Mouse (Mus musculus) midbrain, embryonic 15.5 days (tissue): ENCODE results near the gene Ubxn7. TPM values are rescaled to one million over a fixed set of nuclear protein-coding genes. Genes with fewer than 3 reads are reported as not detected.

Experiments
- ATAC-seq: fragments of 200-750 bp; cut with Nextera tagmentation; replicated peaks from 2 replicates; pipeline ENCODE4 v1.8.0; 2017; ENCODE audit warnings: moderate TSS enrichment
- H3K27ac ChIP-seq: fragments of 300-500 bp; sonication (generic); 2 replicates; pipeline ENCODE4 v1.5.1; 2015; ENCODE audit warnings: mild to moderate bottlenecking, inconsistent platforms
- H3K27me3 ChIP-seq: fragments of 300-500 bp; sonication (generic); replicated peaks from 2 replicates; pipeline ENCODE4 v1.6.1; 2015; ENCODE audit warnings: inconsistent platforms
- H3K36me3 ChIP-seq: fragments of 300-500 bp; sonication (generic); replicated peaks from 2 replicates; pipeline ENCODE4 v1.6.1; 2015; ENCODE audit warnings: inconsistent platforms
- H3K4me1 ChIP-seq: fragments of 300-500 bp; sonication (generic); 2 replicates; pipeline ENCODE4 v1.6.1; 2015; ENCODE audit warnings: inconsistent platforms
- H3K4me2 ChIP-seq: fragments of 300-500 bp; sonication (generic); 2 replicates; pipeline ENCODE4 v1.6.1; 2015; ENCODE audit warnings: inconsistent platforms, mild to moderate bottlenecking, moderate library complexity
- H3K4me3 ChIP-seq: fragments of 300-500 bp; sonication (generic); 2 replicates; pipeline ENCODE4 v1.5.1; 2015; ENCODE audit warnings: mild to moderate bottlenecking, inconsistent platforms
- H3K9ac ChIP-seq: fragments of 300-500 bp; sonication (generic); 2 replicates; pipeline ENCODE4 v1.6.1; 2015; ENCODE audit warnings: mild to moderate bottlenecking, inconsistent platforms
- H3K9me3 ChIP-seq: fragments of 300-500 bp; sonication (generic); 2 replicates; pipeline ENCODE4 v1.6.1; 2016; ENCODE audit warnings: inconsistent platforms
- WGBS: fragments of 180-500 bp; shearing (Covaris S2); methylation state at CpG from one replicate; pipeline ENCODE4 v1.1.7; 2015; ENCODE audit warnings: mixed read lengths; 5-methylcytosine and 5-hydroxymethylcytosine counted together
- polyA plus RNA-seq: library from polyadenylated mRNA; unstranded; fragments of >200 nt; fragmentation: Nextera tagmentation; extraction: Ambion mirVana; gene quantifications from 2 replicates; pipeline ENCODE4 v1.2.1, GENCODE M21; 2015

The Ubxn7 gene
- polyA plus RNA-seq, 1 experiment from 2014 or later = 22.0 TPM

DNA sequence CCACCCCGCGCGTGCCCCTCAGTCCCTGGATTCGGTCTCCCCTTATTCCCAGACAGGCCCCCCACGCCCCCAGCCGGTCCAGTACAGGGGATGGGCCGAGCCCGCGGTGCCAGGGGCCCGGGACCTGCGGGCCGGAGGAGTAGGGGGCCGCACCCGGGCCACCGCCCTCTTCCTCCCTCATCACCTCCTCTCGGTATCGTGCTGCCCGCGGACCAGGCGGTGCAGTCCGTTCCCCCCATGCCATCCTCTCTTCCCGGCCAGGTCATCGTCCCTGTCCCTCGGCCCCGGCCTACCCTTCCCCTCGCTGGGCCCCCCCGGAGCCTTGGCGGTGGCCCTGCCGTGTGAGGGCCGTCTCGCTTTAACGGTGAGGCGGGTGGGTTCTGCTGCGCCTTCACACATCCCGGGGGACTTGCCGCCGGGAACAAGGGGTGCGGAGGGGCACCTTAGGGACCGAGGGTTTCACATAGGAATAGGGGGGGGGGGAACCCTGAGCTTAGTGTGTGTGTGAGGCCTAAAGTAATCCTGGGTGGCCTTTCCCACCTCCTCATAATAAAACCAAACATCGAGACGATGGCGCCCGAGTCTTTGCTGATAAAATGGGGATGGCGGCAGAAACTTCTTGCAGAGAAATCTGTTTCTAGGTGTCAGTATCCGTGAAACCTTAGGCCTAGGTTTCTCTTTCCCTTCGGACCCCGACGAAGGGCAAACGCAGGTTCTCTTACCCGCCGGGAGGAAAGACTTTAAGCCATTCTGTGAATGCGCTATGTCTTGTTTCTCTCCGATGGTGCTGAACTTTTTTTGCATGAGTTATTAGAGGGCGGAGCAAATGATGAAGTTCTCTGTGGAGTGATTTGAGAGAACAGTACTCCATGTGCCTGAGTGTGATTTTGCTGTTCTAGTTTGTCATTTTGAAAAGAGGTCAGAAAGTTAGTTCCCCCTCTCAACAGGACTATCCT is 777 bp downstream of the Ubxn7 start:
- H3K36me3 ChIP-seq = no peaks in the 10 kb centered on the region
- no peaks in the 10 kb centered on the region for H3K27me3 ChIP-seq
- H3K9me3 ChIP-seq = no peaks in the 10 kb centered on the region
- under 1% methylated on average over 52 of the region's 54 CpGs for WGBS
- peaks cover 24% of the 10 kb centered on the region for H3K4me1 ChIP-seq
- peak overlapping the region; percentile 96 for H3K4me3 ChIP-seq
- peak overlapping the region; percentile 95 for H3K27ac ChIP-seq
- peak; percentile 76 for ATAC-seq
- H3K4me2 ChIP-seq = peak overlapping the region; percentile 66
- H3K9ac ChIP-seq = peak overlapping the region; percentile 95

GRCm38 (mm10) chr16:32335146-32335545 is 3.1 kb downstream of the Ubxn7 start:
- H3K4me2 ChIP-seq = no peak overlapping the region
- ATAC-seq = no peak
- 95% methylated on average over 5 of the region's 5 CpGs for WGBS
- no peak overlapping the region for H3K9ac ChIP-seq
- no peaks in the 10 kb centered on the region for H3K36me3 ChIP-seq
- H3K9me3 ChIP-seq = no peaks in the 10 kb centered on the region
- H3K4me1 ChIP-seq = peaks cover 24% of the 10 kb centered on the region
- H3K27ac ChIP-seq = no peak overlapping the region
- H3K4me3 ChIP-seq = no peak overlapping the region
- no peaks in the 10 kb centered on the region for H3K27me3 ChIP-seq

DNA sequence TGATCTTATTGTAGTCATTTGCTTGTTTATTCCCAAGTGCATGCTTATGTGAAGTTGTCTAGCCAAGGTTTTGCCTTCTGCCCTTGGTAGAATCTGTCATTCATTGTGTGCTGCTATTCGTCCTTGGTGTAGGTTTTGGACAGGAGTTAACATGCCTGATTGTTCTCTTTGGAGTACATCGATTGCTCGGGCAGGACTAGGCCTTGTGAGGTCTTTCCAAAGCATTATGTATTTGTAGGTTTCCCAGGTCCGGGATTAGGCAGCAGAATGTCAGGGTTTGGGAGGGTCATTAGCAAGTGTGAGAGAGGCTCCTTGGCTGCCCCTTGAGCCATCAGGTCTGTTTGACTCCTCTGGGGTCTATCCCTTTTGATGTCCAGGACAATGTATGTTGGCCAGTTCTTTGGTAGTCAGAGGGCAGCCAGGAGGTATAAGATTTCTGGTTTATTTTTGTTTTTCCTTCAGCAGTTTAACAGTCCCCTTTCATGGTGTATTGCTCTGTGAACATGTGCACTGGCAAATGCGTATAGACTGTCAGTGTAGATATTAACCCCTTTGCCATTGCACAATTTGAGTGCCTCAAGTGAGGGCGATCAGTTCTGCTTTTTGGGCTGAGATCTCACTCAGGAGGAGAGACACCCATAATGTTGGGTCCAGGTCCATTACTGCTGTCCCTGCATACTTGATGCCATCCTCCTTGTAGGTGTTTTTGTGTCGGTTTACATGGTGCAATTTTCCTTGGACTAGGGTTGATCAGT is 4.1 kb downstream of the Ubxn7 start:
- no peak overlapping the region for H3K4me2 ChIP-seq
- ATAC-seq = no peak
- no peaks in the 10 kb centered on the region for H3K27me3 ChIP-seq
- no peak overlapping the region for H3K9ac ChIP-seq
- H3K36me3 ChIP-seq = no peaks in the 10 kb centered on the region
- H3K9me3 ChIP-seq = no peaks in the 10 kb centered on the region
- H3K4me1 ChIP-seq = peaks cover 20% of the 10 kb centered on the region
- no peak overlapping the region for H3K4me3 ChIP-seq
- H3K27ac ChIP-seq = no peak overlapping the region
- 81% methylated on average over 7 of the region's 7 CpGs for WGBS

- H3K9ac ChIP-seq = no peak overlapping the region
- no peak for ATAC-seq
- no peaks in the 10 kb centered on the region for H3K36me3 ChIP-seq
- no peak overlapping the region for H3K4me2 ChIP-seq
- H3K4me3 ChIP-seq = no peak overlapping the region
- peaks cover 16% of the 10 kb centered on the region; the same call in 1 of the 2 replicates for H3K4me1 ChIP-seq
- no peaks in the 10 kb centered on the region for H3K9me3 ChIP-seq
- no peak overlapping the region for H3K27ac ChIP-seq
- H3K27me3 ChIP-seq = no peaks in the 10 kb centered on the region
Measured at GRCm38 (mm10) chr16:32337001-32337400, 4.9 kb downstream of the Ubxn7 start.

- WGBS = 94% methylated on average over 1 of the region's 1 CpGs
- ATAC-seq = no peak
- H3K9me3 ChIP-seq = no peaks in the 10 kb centered on the region
- no peak overlapping the region for H3K9ac ChIP-seq
- H3K4me2 ChIP-seq = no peak overlapping the region
- no peaks in the 10 kb centered on the region for H3K27me3 ChIP-seq
- H3K4me3 ChIP-seq = no peak overlapping the region
- H3K36me3 ChIP-seq = no peaks in the 10 kb centered on the region
- H3K27ac ChIP-seq = no peak overlapping the region
- H3K4me1 ChIP-seq = peaks cover 8% of the 10 kb centered on the region; the same call in 1 of the 2 replicates
Measured at GRCm38 (mm10) chr16:32340451-32340850, 8.4 kb downstream of the Ubxn7 start.

DNA sequence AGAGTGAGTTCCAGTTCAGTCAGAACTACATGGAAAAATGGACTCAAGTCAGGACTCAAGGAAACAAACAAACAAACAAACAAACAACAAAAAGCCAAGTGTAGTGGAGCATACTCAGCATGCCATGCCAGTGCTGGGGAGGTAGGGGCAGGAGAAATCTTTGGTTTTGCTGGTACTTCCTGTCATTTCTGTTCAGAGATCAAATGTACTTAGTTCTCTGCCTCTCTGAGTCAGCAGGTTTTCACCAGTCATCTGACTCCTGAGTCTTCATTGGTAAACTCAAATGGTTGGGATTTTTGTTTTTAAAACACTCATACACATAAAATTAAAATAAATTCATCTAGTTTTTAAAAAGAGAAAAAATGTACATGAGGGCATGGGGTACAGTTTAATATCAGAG is 13.5 kb downstream of the Ubxn7 start:
- H3K4me3 ChIP-seq = no peak overlapping the region
- no peaks in the 10 kb centered on the region for H3K4me1 ChIP-seq
- ATAC-seq = no peak
- no peaks in the 10 kb centered on the region for H3K9me3 ChIP-seq
- no peak overlapping the region for H3K4me2 ChIP-seq
- H3K36me3 ChIP-seq = no peaks in the 10 kb centered on the region
- no peaks in the 10 kb centered on the region for H3K27me3 ChIP-seq
- H3K27ac ChIP-seq = no peak overlapping the region
- H3K9ac ChIP-seq = no peak overlapping the region

DNA sequence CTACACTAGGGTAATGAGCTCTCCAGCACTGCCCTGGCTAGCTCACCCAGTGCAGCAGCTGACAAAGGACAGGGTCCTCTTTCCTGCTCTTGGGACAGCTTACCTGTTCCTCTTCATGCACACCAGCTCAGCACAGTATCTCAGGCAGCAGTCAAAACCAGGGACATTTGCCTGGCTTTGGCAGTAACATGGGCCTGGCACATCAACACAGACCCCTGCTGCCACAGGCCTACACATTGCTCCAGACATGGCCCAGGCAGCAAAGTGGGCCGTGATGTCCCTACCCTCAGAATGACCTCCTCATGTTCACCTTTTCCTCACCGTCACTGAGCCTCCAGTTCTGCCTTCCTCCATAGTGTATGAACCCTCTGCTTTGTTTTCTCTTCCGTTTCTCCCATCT is 18.7 kb downstream of the Ubxn7 start:
- Histone ChIP-seq H3K9me3 (no peaks in the 10 kb centered on the region), H3K4me2 (no peak overlapping the region), H3K27me3 (no peaks in the 10 kb centered on the region), H3K4me1 (no peaks in the 10 kb centered on the region), H3K27ac (no peak overlapping the region), H3K9ac (no peak overlapping the region), H3K36me3 (peaks cover 4% of the 10 kb centered on the region; the same call in 1 of the 2 replicates), H3K4me3 (no peak overlapping the region)
- WGBS = 90% methylated on average over 3 of the region's 3 CpGs
- ATAC-seq = no peak

DNA sequence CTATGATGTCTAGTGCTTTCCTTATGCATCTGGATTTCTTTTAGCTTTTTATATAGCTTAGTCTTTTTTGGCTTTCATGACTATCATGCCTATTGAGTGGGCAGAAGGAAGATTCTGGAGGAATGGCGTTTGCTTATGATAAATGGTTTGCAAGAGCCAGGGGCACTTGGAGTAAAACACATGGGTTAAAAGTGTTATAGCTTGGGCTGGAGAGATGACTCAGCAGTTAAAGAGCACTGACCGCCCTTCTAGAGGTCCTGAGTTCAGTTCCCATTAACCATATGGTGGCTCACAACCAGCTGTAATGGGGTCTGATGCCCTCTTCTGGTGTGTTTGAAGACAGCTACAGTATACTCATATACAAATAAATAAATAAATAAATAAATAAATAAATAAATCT is 31.5 kb downstream of the Ubxn7 start:
- no peak for ATAC-seq
- Histone ChIP-seq H3K9ac (no peak overlapping the region), H3K27ac (no peak overlapping the region), H3K4me1 (no peaks in the 10 kb centered on the region), H3K4me2 (no peak overlapping the region), H3K27me3 (no peaks in the 10 kb centered on the region), H3K9me3 (no peaks in the 10 kb centered on the region), H3K36me3 (peaks cover 22% of the 10 kb centered on the region), H3K4me3 (no peak overlapping the region)
- WGBS = 88% methylated on average over 2 of the region's 2 CpGs

DNA sequence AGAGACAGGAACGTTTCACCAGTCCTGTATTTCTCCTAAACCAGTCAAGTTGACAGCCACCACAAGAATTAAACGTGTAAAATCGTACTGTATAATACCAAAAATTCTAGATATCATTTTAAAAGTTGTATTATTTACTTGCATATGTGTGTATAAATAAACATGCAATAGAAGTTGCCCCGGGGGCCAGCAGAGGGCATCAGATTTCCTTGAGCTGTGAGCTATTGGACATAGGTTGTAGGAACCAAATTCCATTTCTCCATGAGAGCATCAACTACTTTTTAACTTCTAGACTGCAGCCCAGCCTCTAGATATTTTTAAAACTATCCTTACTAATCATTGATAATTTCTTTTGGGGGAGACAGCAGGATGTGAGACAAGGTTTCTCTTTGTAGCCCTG is 39.3 kb downstream of the Ubxn7 start:
- WGBS = 92% methylated on average over 4 of the region's 4 CpGs
- Histone ChIP-seq H3K4me2 (no peak overlapping the region), H3K4me1 (no peaks in the 10 kb centered on the region), H3K4me3 (no peak overlapping the region), H3K27me3 (no peaks in the 10 kb centered on the region), H3K9ac (no peak overlapping the region), H3K27ac (no peak overlapping the region), H3K9me3 (no peaks in the 10 kb centered on the region), H3K36me3 (peaks cover 47% of the 10 kb centered on the region; the same call in 1 of the 2 replicates)
- ATAC-seq = no peak

GRCm38 (mm10) chr16:32379575-32379974 is 47.5 kb downstream of the Ubxn7 start:
- Histone ChIP-seq H3K36me3 (peaks cover 49% of the 10 kb centered on the region), H3K27me3 (no peaks in the 10 kb centered on the region), H3K4me3 (no peak overlapping the region), H3K9me3 (no peaks in the 10 kb centered on the region), H3K4me1 (no peaks in the 10 kb centered on the region), H3K27ac (no peak overlapping the region), H3K9ac (no peak overlapping the region), H3K4me2 (no peak overlapping the region)
- ATAC-seq = no peak
- 96% methylated on average over 2 of the region's 2 CpGs for WGBS

DNA sequence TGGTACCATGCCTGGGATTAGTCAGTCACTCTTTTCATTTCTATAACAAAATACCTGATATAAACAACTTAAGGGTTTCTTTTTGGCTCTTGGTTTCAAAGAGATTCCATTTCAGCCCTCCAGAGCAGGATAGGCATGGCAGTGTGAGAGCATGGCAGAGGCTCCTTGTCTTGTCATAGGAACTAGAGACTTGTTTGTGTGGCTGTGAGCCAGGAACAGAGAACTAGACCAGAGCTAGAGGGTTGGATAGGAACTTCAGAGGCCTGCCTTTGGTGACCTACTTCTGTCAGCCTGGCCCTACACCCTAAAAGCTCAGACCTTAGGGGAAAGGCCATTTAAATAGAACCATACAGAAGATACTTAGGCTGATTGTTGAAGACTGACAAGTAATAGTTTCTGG is 50.8 kb downstream of the Ubxn7 start:
- H3K27me3 ChIP-seq = no peaks in the 10 kb centered on the region
- H3K36me3 ChIP-seq = peaks cover 43% of the 10 kb centered on the region
- H3K9ac ChIP-seq = no peak overlapping the region
- no peaks in the 10 kb centered on the region for H3K9me3 ChIP-seq
- no peak overlapping the region for H3K27ac ChIP-seq
- no peak overlapping the region for H3K4me2 ChIP-seq
- no peaks in the 10 kb centered on the region for H3K4me1 ChIP-seq
- ATAC-seq = no peak
- H3K4me3 ChIP-seq = no peak overlapping the region

- Histone ChIP-seq H3K4me2 (no peak overlapping the region), H3K9me3 (no peaks in the 10 kb centered on the region), H3K27ac (no peak overlapping the region), H3K4me1 (no peaks in the 10 kb centered on the region), H3K27me3 (no peaks in the 10 kb centered on the region), H3K9ac (no peak overlapping the region), H3K36me3 (peaks cover 30% of the 10 kb centered on the region), H3K4me3 (no peak overlapping the region)
- WGBS = 92% methylated on average over 2 of the region's 2 CpGs
- no peak for ATAC-seq
Measured at GRCm38 (mm10) chr16:32384885-32385284, 52.8 kb downstream of the Ubxn7 start.
